Mouse (Mus musculus): ENCODE data around the gene Pagr1b. TPM values are rescaled to one million over a fixed set of nuclear protein-coding genes. Genes with fewer than 3 reads are reported as not detected.

Gene Pagr1b
- total RNA-seq (2021) = under 1 TPM in 1 of 2 experiments, not detected in 1; 0.90 TPM
- long read RNA-seq, experiment 1, partial matches to known transcripts = 0 of 1 reads
- long read RNA-seq, experiment 1, other reads (novel, unspliced or antisense) = 1 of 1 reads
- long read RNA-seq, experiment 2 = 0 reads

GRCm38 (mm10) chr7:127016481-127016485 is at the start of gene Pagr1b:
Gene Pagr1b, minus strand, starts transcription at chr7:127016484.
- DNase-seq (ENCODE audit: low spot score in 2 of 2) = no peak
- no peak for TF ChIP-seq CTCF (conservative IDR thresholded peaks at IDR 0.05)
- Histone ChIP-seq H3K4me3 (peak within 1 kb of the TSS; percentile 77), H3K27ac (peak within 1 kb of the TSS; percentile 99)

- DNase-seq (ENCODE audit: low spot score in 2 of 2) = no peak
- Histone ChIP-seq H3K27ac (no peak overlapping the region), H3K4me3 (no peak overlapping the region)
- no peak for TF ChIP-seq CTCF (conservative IDR thresholded peaks at IDR 0.05)
Observed at GRCm38 (mm10) chr7:127065538-127065937, 49.3 kb upstream of the Pagr1b start.

- Histone ChIP-seq H3K27ac (no peak overlapping the region), H3K4me3 (no peak overlapping the region)
- no peak for TF ChIP-seq CTCF (conservative IDR thresholded peaks at IDR 0.05)
- no peak for DNase-seq (ENCODE audit: low spot score in 2 of 2)
Observed at GRCm38 (mm10) chr7:127055026-127055585, 38.8 kb upstream of the Pagr1b start.

- H3K4me3 ChIP-seq = peak within 1 kb of the TSS; percentile 68
- H3K27ac ChIP-seq = peak within 1 kb of the TSS; percentile 89
- no peak for TF ChIP-seq CTCF (conservative IDR thresholded peaks at IDR 0.05)
- DNase-seq (ENCODE audit: low spot score in 2 of 2) = peak; percentile 88 to 91
Observed at GRCm38 (mm10) chr7:127041851-127042672, 25.8 kb upstream of the Pagr1b start, which contains the start of gene Kif22. Gene Kif22, minus strand, starts transcription at chr7:127042471.

- DNase-seq (ENCODE audit: low spot score in 2 of 2) = no peak
- H3K4me3 ChIP-seq = no peak overlapping the region
- TF ChIP-seq CTCF (conservative IDR thresholded peaks at IDR 0.05) = no peak
- no peak overlapping the region for H3K27ac ChIP-seq
Observed at GRCm38 (mm10) chr7:127031244-127031643, 15.0 kb upstream of the Pagr1b start.

- DNase-seq (ENCODE audit: low spot score in 2 of 2) = no peak
- H3K27ac ChIP-seq = no peak overlapping the region
- TF ChIP-seq CTCF (conservative IDR thresholded peaks at IDR 0.05) = no peak
- H3K4me3 ChIP-seq = no peak overlapping the region
Observed at GRCm38 (mm10) chr7:127030172-127030571, 13.9 kb upstream of the Pagr1b start.

- peak in 1 of 2 experiments; percentile 26 for DNase-seq (ENCODE audit: low spot score in 2 of 2)
- TF ChIP-seq CTCF (conservative IDR thresholded peaks at IDR 0.05) = no peak
- Histone ChIP-seq H3K4me3 (peak overlapping the region; percentile 83), H3K27ac (peak overlapping the region; percentile 97)
Observed at GRCm38 (mm10) chr7:127027885-127028284, 11.6 kb upstream of the Pagr1b start.

GRCm38 (mm10) chr7:127026984-127027726 is 10.9 kb upstream of the Pagr1b start, which contains the start of gene Maz:
Gene Maz, minus strand, starts transcription at chr7:127027037.
- Histone ChIP-seq H3K4me3 (peak within 1 kb of the TSS; percentile 83), H3K27ac (peak within 1 kb of the TSS; percentile 97)
- peak; percentile 99 for DNase-seq (ENCODE audit: low spot score in 2 of 2)
- TF ChIP-seq CTCF (conservative IDR thresholded peaks at IDR 0.05) = no peak; the same call in 1 of the 2 replicates

GRCm38 (mm10) chr7:127026616-127026983 is 10.3 kb upstream of the Pagr1b start:
- Histone ChIP-seq H3K4me3 (peak overlapping the region; percentile 83; the same call in 1 of the 2 replicates), H3K27ac (peak overlapping the region; percentile 97)
- DNase-seq (ENCODE audit: low spot score in 2 of 2) = no peak
- no peak for TF ChIP-seq CTCF (conservative IDR thresholded peaks at IDR 0.05)

- H3K27ac ChIP-seq = peak overlapping the region; percentile 97
- no peak for TF ChIP-seq CTCF (conservative IDR thresholded peaks at IDR 0.05)
- DNase-seq (ENCODE audit: low spot score in 2 of 2) = peak in 1 of 2 experiments; percentile 59
- H3K4me3 ChIP-seq = peak overlapping the region; percentile 77
Observed at GRCm38 (mm10) chr7:127026161-127026600, 9.9 kb upstream of the Pagr1b start.

GRCm38 (mm10) chr7:127025556-127026160 is 9.4 kb upstream of the Pagr1b start:
- Histone ChIP-seq H3K27ac (peak overlapping the region; percentile 97), H3K4me3 (peak overlapping the region; percentile 77)
- TF ChIP-seq CTCF (conservative IDR thresholded peaks at IDR 0.05) = no peak
- DNase-seq (ENCODE audit: low spot score in 2 of 2) = no peak

GRCm38 (mm10) chr7:127024755-127025555 is 8.7 kb upstream of the Pagr1b start:
- H3K4me3 ChIP-seq = peak overlapping the region; percentile 77
- TF ChIP-seq CTCF (conservative IDR thresholded peaks at IDR 0.05) = peak; percentile 68
- peak; percentile 76 to 81 for DNase-seq (ENCODE audit: low spot score in 2 of 2)
- H3K27ac ChIP-seq = peak overlapping the region; percentile 97
